Mouse (Mus musculus): ENCODE measurements around the gene Zfp592. TPM values are rescaled to one million over a fixed set of nuclear protein-coding genes. Genes with fewer than 3 reads are reported as not detected.

Zfp592 gene
- 8.9 and 10.1 TPM in 2 replicates for polyA plus RNA-seq (2015; fragmentation: Nextera tagmentation; extraction: Ambion mirVana)

DNA sequence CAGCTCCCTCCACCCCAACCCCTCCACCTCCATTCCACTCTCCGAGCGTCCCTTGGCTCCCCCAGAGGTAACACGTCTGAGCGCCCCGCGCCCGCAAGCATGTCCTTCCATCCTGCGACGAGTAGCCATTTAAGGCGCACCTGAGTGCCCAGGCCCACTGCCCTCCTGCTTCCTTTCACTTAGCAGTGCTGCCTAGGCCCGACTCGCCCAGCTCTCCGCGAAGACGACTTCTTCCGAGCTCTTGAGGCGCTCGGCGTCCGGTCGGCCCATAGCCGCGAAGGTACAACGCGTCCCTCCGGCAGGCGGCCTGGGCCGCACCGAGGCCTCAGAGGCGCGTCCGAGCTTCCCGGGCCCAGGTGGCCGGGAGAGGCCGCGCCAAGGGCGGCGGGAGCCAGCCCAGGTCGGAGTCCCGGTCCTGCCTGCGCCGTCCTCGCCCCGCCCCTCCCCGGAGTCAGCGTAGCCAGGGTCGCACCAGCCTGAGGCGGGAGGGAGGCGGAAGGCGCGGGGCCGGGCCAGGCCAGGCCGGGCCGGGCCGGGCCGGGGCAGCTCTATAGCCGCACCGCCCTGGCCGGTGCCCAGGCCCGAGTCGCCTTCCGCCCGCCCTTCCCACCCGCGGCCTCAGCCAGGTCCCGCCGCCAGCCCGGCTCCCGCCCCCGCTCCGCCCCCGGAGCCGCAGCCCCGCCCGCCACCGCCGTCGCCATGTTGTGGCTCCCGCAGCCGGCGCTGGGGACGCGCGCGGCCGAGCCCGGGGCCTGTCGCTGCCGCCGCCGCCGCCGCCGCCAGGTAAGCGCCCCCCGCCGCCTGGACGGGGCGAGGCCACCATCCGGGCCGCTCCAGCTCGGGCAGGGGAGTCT lies at the start of gene Zfp592:
TSS of gene Zfp592 (plus strand) at position 702 of the 854 bp plus-strand sequence.
- H3K4me3 ChIP-seq (ENCODE audit: low read length): peak within 1 kb of the TSS; percentile 98
- H3K9me3 ChIP-seq (replicated peaks; ENCODE audit: control insufficient read depth, low read length): no peaks in the 10 kb centered on the region
- H3K4me1 ChIP-seq (ENCODE audit: control insufficient read depth, insufficient read depth, low read length): peaks cover 28% of the 10 kb centered on the region
- H3K27ac ChIP-seq (ENCODE audit: low read length): peak within 1 kb of the TSS; percentile 97
- H3K36me3 ChIP-seq (ENCODE audit: control insufficient read depth, insufficient read depth): no peaks in the 10 kb centered on the region
- ATAC-seq (replicated peaks; ENCODE audit: extremely low read depth, insufficient read depth, low FRiP score): peak; percentile 90
- under 1% methylated on average over 78 of the region's 102 CpGs for WGBS
- no peaks in the 10 kb centered on the region for H3K27me3 ChIP-seq (ENCODE audit: control insufficient read depth, insufficient read depth, low read length)
- peak within 1 kb of the TSS; percentile 99 for H3K9ac ChIP-seq (ENCODE audit: low read length)
- peak within 1 kb of the TSS; percentile 93 for H3K4me2 ChIP-seq (ENCODE audit: low read depth, low read length)

DNA sequence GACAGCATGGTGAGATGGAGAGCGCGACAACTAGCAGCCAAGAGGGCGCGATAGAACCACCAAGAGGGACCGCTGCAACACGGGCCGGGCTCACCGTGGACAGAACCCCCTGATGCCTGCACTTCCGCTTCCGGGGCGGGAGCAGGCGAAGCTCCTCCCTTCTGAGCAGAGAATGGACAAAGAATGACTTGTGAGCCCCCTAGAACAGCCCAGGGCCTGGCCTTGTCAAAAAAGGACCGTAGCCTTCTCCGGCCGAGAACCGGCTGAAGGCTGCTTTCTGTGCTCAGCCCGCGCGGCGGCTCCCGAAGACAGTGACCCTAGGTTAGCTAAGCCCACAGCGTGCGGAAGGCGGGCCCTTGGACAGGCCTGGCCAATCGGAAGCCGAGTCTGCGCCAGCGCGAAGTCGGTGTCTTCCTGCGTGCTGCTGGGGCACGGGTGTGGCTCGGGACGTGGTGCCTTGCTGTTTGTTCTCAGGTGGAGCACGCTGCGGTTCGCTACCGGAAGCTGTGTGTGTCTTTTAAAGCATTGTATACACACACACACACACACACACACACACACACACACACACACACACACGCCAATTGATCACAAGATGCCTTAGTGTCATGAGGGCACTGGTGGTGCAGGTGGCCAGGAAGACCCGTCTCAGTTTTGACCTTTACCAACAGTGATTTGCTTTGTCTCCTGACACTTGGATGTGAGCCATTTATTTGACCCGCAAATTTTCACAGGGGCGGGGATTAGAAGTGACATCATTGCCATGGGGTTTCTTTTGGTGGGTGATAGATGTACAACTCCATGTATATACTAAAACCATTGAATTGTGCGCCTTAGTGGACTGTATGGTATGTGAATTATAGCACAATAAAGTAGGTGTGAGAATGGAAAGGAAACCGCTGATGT lies 45.8 kb upstream of the Zfp592 start, which contains the start of gene Sec11a:
TSS of gene Sec11a (minus strand) at position 336 of the 906 bp plus-strand sequence.
- ATAC-seq (replicated peaks; ENCODE audit: extremely low read depth, insufficient read depth, low FRiP score): peak; percentile 100
- Histone ChIP-seq H3K4me2 (ENCODE audit: low read depth, low read length) (peak within 1 kb of the TSS; percentile 93), H3K27me3 (ENCODE audit: control insufficient read depth, insufficient read depth, low read length) (no peaks in the 10 kb centered on the region), H3K9me3 (replicated peaks; ENCODE audit: control insufficient read depth, low read length) (no peaks in the 10 kb centered on the region), H3K36me3 (ENCODE audit: control insufficient read depth, insufficient read depth) (no peaks in the 10 kb centered on the region), H3K4me3 (ENCODE audit: low read length) (peak within 1 kb of the TSS; percentile 98), H3K9ac (ENCODE audit: low read length) (peak within 1 kb of the TSS; percentile 94), H3K4me1 (ENCODE audit: control insufficient read depth, insufficient read depth, low read length) (peaks cover 12% of the 10 kb centered on the region), H3K27ac (ENCODE audit: low read length) (peak within 1 kb of the TSS; percentile 98)
- WGBS: 3% methylated on average over 44 of the region's 44 CpGs

DNA sequence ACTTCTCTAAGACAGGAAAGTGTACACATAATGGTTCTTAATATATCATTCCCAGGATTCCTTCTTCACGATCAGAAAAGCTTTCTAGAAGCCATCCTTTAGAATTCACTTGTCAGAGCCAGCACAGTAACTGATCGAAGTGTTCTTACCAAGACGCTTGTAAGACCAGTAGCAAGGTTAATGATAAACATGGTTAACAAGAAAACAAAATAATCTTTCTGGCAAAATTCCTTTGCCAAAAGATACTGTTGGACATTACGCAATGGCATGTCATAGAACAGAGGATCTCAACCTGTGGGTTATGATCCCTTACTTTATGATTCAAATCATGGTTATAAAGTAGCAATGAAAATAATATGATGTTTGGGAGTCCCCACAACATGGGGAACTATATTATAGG lies 42.0 kb upstream of the Zfp592 start:
- ATAC-seq (replicated peaks; ENCODE audit: extremely low read depth, insufficient read depth, low FRiP score): no peak
- WGBS: 78% methylated on average over 4 of the region's 4 CpGs
- H3K4me3 ChIP-seq (ENCODE audit: low read length): no peak overlapping the region
- no peaks in the 10 kb centered on the region for H3K27me3 ChIP-seq (ENCODE audit: control insufficient read depth, insufficient read depth, low read length)
- H3K9me3 ChIP-seq (replicated peaks; ENCODE audit: control insufficient read depth, low read length): no peaks in the 10 kb centered on the region
- H3K4me1 ChIP-seq (ENCODE audit: control insufficient read depth, insufficient read depth, low read length): peaks cover 4% of the 10 kb centered on the region
- H3K36me3 ChIP-seq (ENCODE audit: control insufficient read depth, insufficient read depth): no peaks in the 10 kb centered on the region
- H3K9ac ChIP-seq (ENCODE audit: low read length): no peak overlapping the region
- no peak overlapping the region for H3K27ac ChIP-seq (ENCODE audit: low read length)
- no peak overlapping the region for H3K4me2 ChIP-seq (ENCODE audit: low read depth, low read length)

DNA sequence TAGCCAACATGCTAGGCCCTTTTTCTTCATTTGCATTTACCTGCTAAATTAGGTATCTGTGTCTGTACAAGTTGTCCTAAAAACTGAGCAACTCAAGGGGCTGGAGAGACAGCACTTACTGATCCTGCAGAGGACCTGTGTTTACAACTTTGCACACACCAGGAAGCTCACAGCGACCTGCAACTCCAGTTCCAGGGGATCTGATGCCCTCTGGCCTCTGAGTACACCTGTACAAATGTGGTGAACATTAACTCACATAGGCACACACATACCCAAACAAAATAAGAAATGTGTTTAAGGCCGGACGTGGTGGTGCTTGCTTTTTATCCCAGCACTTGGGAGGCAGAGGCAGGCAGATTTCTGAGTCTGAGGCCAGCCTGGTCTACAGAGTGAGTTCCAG lies 41.3 kb upstream of the Zfp592 start:
- 57% methylated on average over 3 of the region's 3 CpGs for WGBS

DNA sequence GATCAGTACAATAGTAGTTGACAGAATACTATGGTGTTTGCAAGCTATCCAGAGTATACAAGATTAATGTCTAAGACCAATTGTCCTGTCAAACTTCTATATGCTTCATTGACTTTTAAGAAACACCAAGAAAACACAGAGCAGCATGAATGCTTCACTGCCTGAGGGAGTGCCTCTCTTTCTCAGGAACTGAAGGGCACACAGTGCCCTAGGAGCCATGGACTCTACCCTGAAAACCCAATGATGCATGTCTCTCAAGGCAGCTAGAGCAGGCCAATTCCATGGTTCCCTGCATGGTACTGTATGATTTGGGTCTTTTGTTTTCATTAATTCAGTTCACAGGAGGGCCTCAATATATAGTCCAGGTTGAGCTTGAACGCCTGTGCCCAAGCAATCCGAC lies 39.2 kb upstream of the Zfp592 start:
- Histone ChIP-seq H3K4me2 (ENCODE audit: low read depth, low read length) (no peak overlapping the region), H3K4me3 (ENCODE audit: low read length) (no peak overlapping the region), H3K27me3 (ENCODE audit: control insufficient read depth, insufficient read depth, low read length) (no peaks in the 10 kb centered on the region), H3K9me3 (replicated peaks; ENCODE audit: control insufficient read depth, low read length) (no peaks in the 10 kb centered on the region), H3K36me3 (ENCODE audit: control insufficient read depth, insufficient read depth) (no peaks in the 10 kb centered on the region), H3K4me1 (ENCODE audit: control insufficient read depth, insufficient read depth, low read length) (no peaks in the 10 kb centered on the region), H3K9ac (ENCODE audit: low read length) (no peak overlapping the region), H3K27ac (ENCODE audit: low read length) (no peak overlapping the region)
- ATAC-seq (replicated peaks; ENCODE audit: extremely low read depth, insufficient read depth, low FRiP score): no peak
- WGBS: 85% methylated on average over 2 of the region's 2 CpGs

More for the DNA sequence above, 41.3 kb upstream of the Zfp592 start:
- no peak for ATAC-seq (replicated peaks; ENCODE audit: extremely low read depth, insufficient read depth, low FRiP score)
- Histone ChIP-seq H3K36me3 (ENCODE audit: control insufficient read depth, insufficient read depth) (no peaks in the 10 kb centered on the region), H3K4me2 (ENCODE audit: low read depth, low read length) (no peak overlapping the region), H3K9me3 (replicated peaks; ENCODE audit: control insufficient read depth, low read length) (no peaks in the 10 kb centered on the region), H3K9ac (ENCODE audit: low read length) (no peak overlapping the region), H3K27ac (ENCODE audit: low read length) (no peak overlapping the region), H3K27me3 (ENCODE audit: control insufficient read depth, insufficient read depth, low read length) (no peaks in the 10 kb centered on the region), H3K4me1 (ENCODE audit: control insufficient read depth, insufficient read depth, low read length) (no peaks in the 10 kb centered on the region), H3K4me3 (ENCODE audit: low read length) (no peak overlapping the region)

DNA sequence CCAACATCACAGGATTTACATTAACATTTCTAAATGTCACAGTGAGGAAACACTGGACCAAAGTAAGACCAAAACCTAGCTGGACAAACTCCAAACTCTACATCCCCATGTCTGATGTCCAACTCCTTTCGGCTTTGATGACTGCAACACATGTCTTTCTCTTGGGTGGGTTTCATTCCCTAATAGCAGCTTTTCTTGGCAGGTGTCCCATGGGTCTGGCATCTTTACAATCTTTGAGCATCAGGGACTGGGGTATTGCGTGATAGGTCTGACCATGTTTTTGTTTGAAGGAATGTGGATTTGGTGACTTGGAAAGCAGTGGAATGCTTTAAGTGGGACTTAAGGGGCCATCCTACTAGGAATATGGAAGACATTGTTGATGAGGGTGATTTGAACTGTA lies 36.6 kb upstream of the Zfp592 start:
- H3K27ac ChIP-seq (ENCODE audit: low read length): no peak overlapping the region
- H3K36me3 ChIP-seq (ENCODE audit: control insufficient read depth, insufficient read depth): no peaks in the 10 kb centered on the region
- ATAC-seq (replicated peaks; ENCODE audit: extremely low read depth, insufficient read depth, low FRiP score): no peak
- no peak overlapping the region for H3K9ac ChIP-seq (ENCODE audit: low read length)
- no peak overlapping the region for H3K4me2 ChIP-seq (ENCODE audit: low read depth, low read length)
- 73% methylated on average over 2 of the region's 2 CpGs for WGBS
- no peaks in the 10 kb centered on the region for H3K9me3 ChIP-seq (replicated peaks; ENCODE audit: control insufficient read depth, low read length)
- H3K27me3 ChIP-seq (ENCODE audit: control insufficient read depth, insufficient read depth, low read length): no peaks in the 10 kb centered on the region
- H3K4me1 ChIP-seq (ENCODE audit: control insufficient read depth, insufficient read depth, low read length): no peaks in the 10 kb centered on the region
- no peak overlapping the region for H3K4me3 ChIP-seq (ENCODE audit: low read length)

DNA sequence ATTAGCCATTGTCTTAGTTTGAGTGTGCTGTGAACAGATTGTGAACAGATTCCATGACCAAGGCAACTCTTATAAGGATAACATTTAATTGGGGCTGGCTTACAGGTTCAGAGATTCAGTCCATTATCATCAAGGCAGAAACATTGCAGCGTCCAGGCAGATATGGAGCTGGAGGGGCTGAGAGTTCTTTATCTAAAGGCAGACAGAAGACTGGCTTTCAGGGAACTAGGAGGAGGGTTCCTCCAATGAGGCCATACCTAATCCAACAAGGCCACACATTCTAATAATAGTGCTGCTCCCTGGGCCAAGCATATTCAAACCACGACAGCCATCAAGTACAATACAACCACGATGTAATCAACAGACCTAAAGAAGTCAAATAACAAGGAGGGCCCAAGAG lies 34.5 kb upstream of the Zfp592 start:
- H3K27ac ChIP-seq (ENCODE audit: low read length): no peak overlapping the region
- H3K9ac ChIP-seq (ENCODE audit: low read length): no peak overlapping the region
- no peak for ATAC-seq (replicated peaks; ENCODE audit: extremely low read depth, insufficient read depth, low FRiP score)
- no peaks in the 10 kb centered on the region for H3K4me1 ChIP-seq (ENCODE audit: control insufficient read depth, insufficient read depth, low read length)
- no peaks in the 10 kb centered on the region for H3K9me3 ChIP-seq (replicated peaks; ENCODE audit: control insufficient read depth, low read length)
- 41% methylated on average over 3 of the region's 3 CpGs for WGBS
- no peak overlapping the region for H3K4me3 ChIP-seq (ENCODE audit: low read length)
- H3K27me3 ChIP-seq (ENCODE audit: control insufficient read depth, insufficient read depth, low read length): no peaks in the 10 kb centered on the region
- no peaks in the 10 kb centered on the region for H3K36me3 ChIP-seq (ENCODE audit: control insufficient read depth, insufficient read depth)
- no peak overlapping the region for H3K4me2 ChIP-seq (ENCODE audit: low read depth, low read length)

DNA sequence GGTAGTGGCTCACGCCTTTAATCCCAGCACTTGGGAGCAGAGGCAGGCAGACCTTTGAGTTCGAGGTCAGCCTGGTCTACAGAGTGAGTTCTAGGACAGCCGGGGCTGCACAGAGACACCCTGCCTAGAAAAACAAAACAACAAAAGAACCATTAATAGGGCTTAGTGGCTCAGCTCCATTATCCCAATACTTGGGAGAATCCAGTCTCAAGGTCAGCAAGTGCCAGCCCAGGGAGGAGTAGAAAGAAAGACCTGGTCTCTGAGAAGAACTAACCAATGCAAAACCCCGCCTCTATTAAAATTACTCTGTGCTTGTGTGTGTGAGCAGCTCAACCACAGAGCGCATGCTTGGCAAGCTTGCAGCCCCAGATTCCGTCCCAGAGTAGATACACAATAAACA lies 30.7 kb upstream of the Zfp592 start:
- Histone ChIP-seq H3K9ac (ENCODE audit: low read length) (no peak overlapping the region), H3K4me3 (ENCODE audit: low read length) (no peak overlapping the region), H3K27ac (ENCODE audit: low read length) (no peak overlapping the region), H3K4me1 (ENCODE audit: control insufficient read depth, insufficient read depth, low read length) (no peaks in the 10 kb centered on the region), H3K9me3 (replicated peaks; ENCODE audit: control insufficient read depth, low read length) (peaks cover 4% of the 10 kb centered on the region; the same call in 1 of the 2 replicates), H3K27me3 (ENCODE audit: control insufficient read depth, insufficient read depth, low read length) (no peaks in the 10 kb centered on the region), H3K36me3 (ENCODE audit: control insufficient read depth, insufficient read depth) (no peaks in the 10 kb centered on the region), H3K4me2 (ENCODE audit: low read depth, low read length) (no peak overlapping the region)
- no peak for ATAC-seq (replicated peaks; ENCODE audit: extremely low read depth, insufficient read depth, low FRiP score)
- WGBS: 71% methylated on average over 6 of the region's 6 CpGs
